Comparison of ENCODE assay signal across 32 mouse cellular contexts in genomic region chr16:18323460-18323859, GRCm38 (mm10). TPM values are rescaled to one million over a fixed set of nuclear protein-coding genes. Genes with fewer than 3 reads are reported as not detected.
DNase-seq lines count a peak whose midpoint lies in the region; ATAC-seq and TF ChIP-seq lines count a peak whose summit lies in the region.
"Had no signal": no experiment of that assay in that cellular context is flagged by ENCODE, and none has a peak within 500 bp of the region (broad histone marks: within the 10 kb centered on the region; RNA-seq: fewer than 3 reads in every experiment).

No protein-coding gene starts in this region.

- no peaks in the 10 kb centered on the region for H3K9me3 ChIP-seq in lung, postnatal 0 days (ENCODE audit: low read length)
- H3K9me3 ChIP-seq: embryonic facial prominence, embryonic 13.5 days; forebrain, embryonic 12.5 days; heart, embryonic 12.5 days; hindbrain, embryonic 10.5 days; limb, embryonic 15.5 days; liver, embryonic 13.5 days; midbrain, embryonic 12.5 days; neural tube, embryonic 12.5 days had no signal

- no peak for TF ChIP-seq CTCF in lung, postnatal 0 days (IDR thresholded peaks at IDR 0.05)

- WGBS in lung, postnatal 0 days, result 70% methylated on average over 2 of the region's 2 CpGs

- H3K4me3 ChIP-seq in lung, postnatal 0 days (ENCODE audit: low read depth, low read length), result no peak overlapping the region
- H3K4me3 ChIP-seq: embryonic facial prominence, embryonic 13.5 days; erythroblast, embryonic 14.5 days; forebrain, embryonic 12.5 days; heart, adult 2 months; heart, embryonic 12.5 days; hindbrain, embryonic 10.5 days; limb, embryonic 15.5 days; liver, embryonic 13.5 days; midbrain, embryonic 12.5 days; myocyte; neural tube, embryonic 12.5 days had no signal

- H3K4me2 ChIP-seq in lung, postnatal 0 days (replicated peaks; ENCODE audit: low read depth, low read length), result no peak overlapping the region
- H3K4me2 ChIP-seq: embryonic facial prominence, embryonic 13.5 days; forebrain, embryonic 12.5 days; heart, embryonic 12.5 days; limb, embryonic 15.5 days; liver, embryonic 13.5 days; midbrain, embryonic 12.5 days; neural tube, embryonic 12.5 days had no signal

- no peak overlapping the region for H3K27ac ChIP-seq in lung, postnatal 0 days (ENCODE audit: low read length)
- H3K27ac ChIP-seq: embryonic facial prominence, embryonic 13.5 days; forebrain, embryonic 12.5 days; heart, adult 2 months; hindbrain, embryonic 10.5 days; hindbrain, postnatal 0 days; kidney, postnatal 0 days; limb, embryonic 15.5 days; liver, embryonic 13.5 days; midbrain, embryonic 12.5 days; neural tube, embryonic 12.5 days; stomach, postnatal 0 days had no signal

- ATAC-seq in lung, postnatal 0 days, result peak; percentile 52; the same call in 1 of the 2 replicates
- no peak for ATAC-seq in megakaryocyte-erythroid progenitor cell, adult 5-6 weeks (replicated peaks; ENCODE audit: low FRiP score, low TSS enrichment, poor library complexity, severe bottlenecking)
- ATAC-seq: activated CD4-positive, CD25-positive, alpha-beta regulatory T cell, adult 4 months; intestine, embryonic 16.5 days had no signal

- no peaks in the 10 kb centered on the region for H3K27me3 ChIP-seq in lung, postnatal 0 days (replicated peaks; ENCODE audit: insufficient read depth, low read length)
- H3K27me3 ChIP-seq: embryonic facial prominence, embryonic 13.5 days; forebrain, embryonic 12.5 days; heart, embryonic 12.5 days; limb, embryonic 15.5 days; liver, embryonic 13.5 days; midbrain, embryonic 12.5 days; neural tube, embryonic 12.5 days had no signal

- peak; percentile 34 for DNase-seq in adrenal gland, postnatal 14 days
- no peak for DNase-seq in adrenal gland, adult 2 months
- peak; percentile 61 for DNase-seq in lung, postnatal 0 days (ENCODE audit: low spot score)
- DNase-seq in lung, postnatal 36 days, result no peak
- peak; percentile 85 for DNase-seq in Muller cell, postnatal 12 days (ENCODE audit: inconsistent ontology term)
- peak; percentile 67 for DNase-seq in skeletal muscle tissue, adult 2 months (ENCODE audit: low read depth, low spot score)
- DNase-seq: adrenal gland, postnatal 10 days; cerebellum, adult 11-12 months; cerebellum, adult 9-11 months; heart, postnatal 10 days; kidney, adult 8-10 months; kidney, postnatal 4 days; liver, embryonic 13.5 days; lung, adult 2 months; right cerebral cortex, adult 18-20 months; thymus, postnatal 4 days had no signal

- TF ChIP-seq EP300 in lung, postnatal 0 days (IDR thresholded peaks at IDR 0.05), result no peak

- no peaks in the 10 kb centered on the region for H3K4me1 ChIP-seq in lung, postnatal 0 days (ENCODE audit: insufficient read depth, low read depth, low read length)
- H3K4me1 ChIP-seq: embryonic facial prominence, embryonic 13.5 days; forebrain, embryonic 12.5 days; limb, embryonic 15.5 days; liver, embryonic 13.5 days; midbrain, embryonic 12.5 days; neural tube, embryonic 12.5 days had no signal

- no peaks in the 10 kb centered on the region for H3K36me3 ChIP-seq in lung, postnatal 0 days (ENCODE audit: insufficient read depth, low read length)

- no peak overlapping the region for H3K9ac ChIP-seq in lung, postnatal 0 days (replicated peaks; ENCODE audit: low read depth)
- H3K9ac ChIP-seq: embryonic facial prominence, embryonic 13.5 days; forebrain, embryonic 12.5 days; heart, embryonic 12.5 days; limb, embryonic 15.5 days; liver, embryonic 13.5 days; midbrain, embryonic 12.5 days; neural tube, embryonic 12.5 days had no signal

RNA-seq across cellular contexts. Expression of gene Tango2, which starts 24.4 kb away (rescaled TPM):
- total RNA-seq in adrenal gland, postnatal 14 days (2021), result 30.2 and 30.5 TPM in 2 replicates
- total RNA-seq in adrenal gland, adult 2 months (2021), result 10 to 100 TPM; 36.1 to 37.1 TPM
- polyA plus RNA-seq in adrenal gland, adult 2 months (2012; rRNA removed), result 40.6 and 51.1 TPM in 2 replicates
- 23.7 and 25.2 TPM in 2 replicates for polyA plus RNA-seq in lung, postnatal 0 days (2015; fragmentation: Nextera tagmentation; extraction: Ambion mirVana)
- 76.7 and 91.5 TPM in 2 replicates for total RNA-seq in megakaryocyte-erythroid progenitor cell, adult 5-6 weeks (2014; fragmentation: Nextera tagmentation)
- total RNA-seq in megakaryocyte-erythroid progenitor cell, adult 5-6 weeks (2017), result 16.9 and 20.4 TPM in 2 replicates

RNA-seq across cellular contexts. Expression of gene Arvcf, which starts 24.5 kb away (rescaled TPM):
- total RNA-seq in adrenal gland, postnatal 14 days (2021), result 30.0 and 30.2 TPM in 2 replicates
- 10 to 100 TPM; 33.4 to 48.9 TPM for total RNA-seq in adrenal gland, adult 2 months (2021)
- 54.2 and 59.1 TPM in 2 replicates for polyA plus RNA-seq in adrenal gland, adult 2 months (2012; rRNA removed)
- polyA plus RNA-seq in lung, postnatal 0 days (2015; fragmentation: Nextera tagmentation; extraction: Ambion mirVana), result 14.6 and 18.5 TPM in 2 replicates
- 14.0 and 16.5 TPM in 2 replicates for total RNA-seq in megakaryocyte-erythroid progenitor cell, adult 5-6 weeks (2014; fragmentation: Nextera tagmentation)
- 14.3 and 19.4 TPM in 2 replicates for total RNA-seq in megakaryocyte-erythroid progenitor cell, adult 5-6 weeks (2017)

RNA-seq across cellular contexts. Expression of gene Dgcr8, which starts 34.4 kb away (rescaled TPM):
- 32.9 and 37.4 TPM in 2 replicates for total RNA-seq in adrenal gland, postnatal 14 days (2021)
- total RNA-seq in adrenal gland, adult 2 months (2021), result 10 to 100 TPM; 23.3 to 27.3 TPM
- 12.3 and 20.6 TPM in 2 replicates for polyA plus RNA-seq in adrenal gland, adult 2 months (2012; rRNA removed)
- polyA plus RNA-seq in lung, postnatal 0 days (2015; fragmentation: Nextera tagmentation; extraction: Ambion mirVana), result 13.3 and 14.4 TPM in 2 replicates
- total RNA-seq in megakaryocyte-erythroid progenitor cell, adult 5-6 weeks (2014; fragmentation: Nextera tagmentation), result 77.7 and 78.5 TPM in 2 replicates
- total RNA-seq in megakaryocyte-erythroid progenitor cell, adult 5-6 weeks (2017), result 47.5 and 78.3 TPM in 2 replicates

Comparison
In these comparisons a context has a peak if more than half of its experiments do, and no peak if none do; other contexts are left out.
1. DNase-seq: peak in adrenal gland, postnatal 14 days (single experiment), lung, postnatal 0 days (single experiment), Muller cell, postnatal 12 days (single experiment) and skeletal muscle tissue, adult 2 months (single experiment); none in adrenal gland, adult 2 months (single experiment) and lung, postnatal 36 days (single experiment).